Mouse (Mus musculus) midbrain, postnatal 0 days (tissue): Measurements from ENCODE around the gene Fbxl17. TPM values are rescaled to one million over a fixed set of nuclear protein-coding genes. Genes with fewer than 3 reads are reported as not detected.

Experiments
- ATAC-seq: fragments of 200-750 bp; cut with Nextera tagmentation; 2 replicates; pipeline ENCODE4 v1.8.0; 2017; ENCODE audit warnings: moderate number of reproducible peaks, mild to moderate bottlenecking, moderate TSS enrichment, moderate library complexity; ENCODE audit not compliant: low FRiP score
- DNase-seq: peaks from one replicate; pipeline ENCODE4 v3.0.0-alpha.2; 2015; ENCODE audit warnings: low spot score
- H3K27ac ChIP-seq: fragments of 300-500 bp; sonication (generic); 2 replicates; pipeline ENCODE4 v1.5.1; 2014; ENCODE audit warnings: low read depth, mild to moderate bottlenecking, low read length, mixed read lengths
- H3K27me3 ChIP-seq: fragments of 300-500 bp; sonication (generic); 2 replicates; pipeline ENCODE4 v1.6.1; 2014; ENCODE audit warnings: low read length, control low read depth, mixed read lengths; ENCODE audit not compliant: insufficient read depth
- H3K36me3 ChIP-seq: fragments of 300-500 bp; sonication (generic); 2 replicates; pipeline ENCODE4 v1.6.1; 2014; ENCODE audit warnings: low read length, control low read depth, mixed read lengths; ENCODE audit not compliant: insufficient read depth
- H3K4me1 ChIP-seq: fragments of 300-500 bp; sonication (generic); 2 replicates; pipeline ENCODE4 v1.6.1; 2014; ENCODE audit warnings: mild to moderate bottlenecking, control low read depth, antibody characterized with exemption, low read length, mixed read lengths; ENCODE audit not compliant: insufficient read depth
- H3K4me2 ChIP-seq: fragments of 300-500 bp; sonication (generic); 2 replicates; pipeline ENCODE4 v1.6.1; 2014; ENCODE audit warnings: low read depth, mild to moderate bottlenecking, low read length, mixed read lengths; ENCODE audit not compliant: poor library complexity, severe bottlenecking
- H3K4me3 ChIP-seq: fragments of 300-500 bp; sonication (generic); 2 replicates; pipeline ENCODE4 v1.5.1; 2014; ENCODE audit warnings: low read depth, mild to moderate bottlenecking, low read length, moderate library complexity
- H3K9ac ChIP-seq: fragments of 300-500 bp; sonication (generic); replicated peaks from 2 replicates; pipeline ENCODE4 v1.6.1; 2014; ENCODE audit warnings: mild to moderate bottlenecking, low read length, moderate library complexity, mixed read lengths; ENCODE audit not compliant: poor library complexity, severe bottlenecking
- H3K9me3 ChIP-seq: fragments of 300-500 bp; sonication (generic); 2 replicates; pipeline ENCODE4 v1.6.1; 2016; ENCODE audit warnings: low read length, control low read depth
- CTCF ChIP-seq: IDR thresholded peaks from 2 replicates; pipeline ENCODE4 v1.5.1; 2016; ENCODE audit warnings: antibody characterized with exemption, mild to moderate bottlenecking
- WGBS: fragments of 180-500 bp; shearing (Covaris S2); extraction: QIAGEN DNeasy Blood & Tissue Kit; methylation state at CpG from one replicate; pipeline ENCODE4 v1.1.7; 2014; 5-methylcytosine and 5-hydroxymethylcytosine counted together
- polyA plus RNA-seq: library from polyadenylated mRNA; unstranded; fragments of >200 nt; fragmentation: Nextera tagmentation; extraction: Ambion mirVana; gene quantifications from 2 replicates; pipeline ENCODE4 v1.2.1, GENCODE M21; 2015
- total RNA-seq: library from RNA; depleted of rRNA; stranded (reverse); fragments of >200 nt; gene quantifications from 2 replicates; pipeline ENCODE4 v1.2.3, GENCODE M21; 2014

Fbxl17 gene
- total and polyA plus RNA-seq, 2 experiments from 2014 or later = 16.6 to 39.2 TPM

- 74% methylated on average over 3 of the region's 3 CpGs for WGBS
These were observed 438.0 kb downstream of the Fbxl17 start for GRCm38 (mm10) chr17:63061786-63062185.

GRCm38 (mm10) chr17:63060814-63061213 is 439.0 kb downstream of the Fbxl17 start:
- Histone ChIP-seq H3K9ac (no peak overlapping the region), H3K36me3 (no peaks in the 10 kb centered on the region), H3K9me3 (no peaks in the 10 kb centered on the region), H3K4me1 (0 out of 2 replicates have a peak, but pooled peaks cover 2% of the 10 kb centered on the region), H3K27me3 (no peaks in the 10 kb centered on the region), H3K4me3 (no peak overlapping the region), H3K27ac (no peak overlapping the region), H3K4me2 (no peak overlapping the region)
- DNase-seq = no peak
- WGBS = 48% methylated on average over 3 of the region's 3 CpGs
- ATAC-seq = no peak
- TF ChIP-seq CTCF = no peak

More at GRCm38 (mm10) chr17:63061786-63062185, 438.0 kb downstream of the Fbxl17 start:
- no peak for ATAC-seq
- Histone ChIP-seq H3K4me1 (0 out of 2 replicates have a peak, but pooled peaks cover 2% of the 10 kb centered on the region), H3K27ac (no peak overlapping the region), H3K4me2 (no peak overlapping the region), H3K27me3 (no peaks in the 10 kb centered on the region), H3K9ac (no peak overlapping the region), H3K36me3 (no peaks in the 10 kb centered on the region), H3K9me3 (no peaks in the 10 kb centered on the region), H3K4me3 (no peak overlapping the region)
- no peak for DNase-seq
- no peak for TF ChIP-seq CTCF

- Histone ChIP-seq H3K27me3 (no peaks in the 10 kb centered on the region), H3K36me3 (no peaks in the 10 kb centered on the region), H3K4me1 (0 out of 2 replicates have a peak, but pooled peaks cover 1% of the 10 kb centered on the region), H3K4me2 (no peak overlapping the region), H3K4me3 (no peak overlapping the region), H3K9me3 (no peaks in the 10 kb centered on the region), H3K27ac (no peak overlapping the region), H3K9ac (no peak overlapping the region)
- DNase-seq = no peak
- ATAC-seq = no peak
- no peak for TF ChIP-seq CTCF
- WGBS = 59% methylated on average over 15 of the region's 15 CpGs
These were observed 442.0 kb downstream of the Fbxl17 start for GRCm38 (mm10) chr17:63057740-63058388.

GRCm38 (mm10) chr17:63056976-63057375 is 442.8 kb downstream of the Fbxl17 start:
- Histone ChIP-seq H3K9ac (no peak overlapping the region), H3K36me3 (no peaks in the 10 kb centered on the region), H3K4me3 (no peak overlapping the region), H3K27me3 (no peaks in the 10 kb centered on the region), H3K4me2 (no peak overlapping the region), H3K9me3 (no peaks in the 10 kb centered on the region), H3K4me1 (no peaks in the 10 kb centered on the region), H3K27ac (no peak overlapping the region)
- 90% methylated on average over 3 of the region's 3 CpGs for WGBS
- DNase-seq (no peak), ATAC-seq (no peak)
- TF ChIP-seq CTCF = no peak

- Histone ChIP-seq H3K4me2 (no peak overlapping the region), H3K36me3 (no peaks in the 10 kb centered on the region), H3K9me3 (no peaks in the 10 kb centered on the region), H3K27ac (no peak overlapping the region), H3K4me3 (no peak overlapping the region), H3K9ac (no peak overlapping the region), H3K4me1 (no peaks in the 10 kb centered on the region), H3K27me3 (no peaks in the 10 kb centered on the region)
- ATAC-seq (no peak), DNase-seq (no peak)
- no peak for TF ChIP-seq CTCF
- WGBS = 87% methylated on average over 3 of the region's 3 CpGs
These were observed 446.5 kb downstream of the Fbxl17 start for GRCm38 (mm10) chr17:63053311-63053710.

- no peak overlapping the region for H3K4me2 ChIP-seq
- H3K36me3 ChIP-seq = no peaks in the 10 kb centered on the region
- peaks cover 1% of the 10 kb centered on the region; the same call in 1 of the 2 replicates for H3K9me3 ChIP-seq
- no peaks in the 10 kb centered on the region for H3K4me1 ChIP-seq
- ATAC-seq = no peak
- no peak for DNase-seq
- no peak for TF ChIP-seq CTCF
- H3K4me3 ChIP-seq = no peak overlapping the region
- no peak overlapping the region for H3K9ac ChIP-seq
- no peak overlapping the region for H3K27ac ChIP-seq
- WGBS = 64% methylated on average over 3 of the region's 3 CpGs
- no peaks in the 10 kb centered on the region for H3K27me3 ChIP-seq
These were observed 453.4 kb downstream of the Fbxl17 start for GRCm38 (mm10) chr17:63046401-63046800.
